Mouse (Mus musculus) stomach, embryonic 16.5 days (tissue): Measurements from ENCODE around the gene Nckipsd. TPM values are rescaled to one million over a fixed set of nuclear protein-coding genes. Genes with fewer than 3 reads are reported as not detected.
A peak's percentile ranks its signal among the peaks of the same experiment; 100 is the strongest.

Source experiments
- ATAC-seq: fragments of 200-750 bp; cut with Nextera tagmentation; 2 replicates; pipeline ENCODE4 v1.8.0; 2017; ENCODE audit warnings: moderate number of reproducible peaks, moderate TSS enrichment; ENCODE audit not compliant: insufficient read depth, low FRiP score
- H3K27ac ChIP-seq: fragments of 300-500 bp; sonication (generic); 2 replicates; pipeline ENCODE4 v1.5.1; 2014; ENCODE audit warnings: low read length
- H3K27me3 ChIP-seq: fragments of 300-500 bp; sonication (generic); 2 replicates; pipeline ENCODE4 v1.6.1; 2014; ENCODE audit warnings: low read length, control low read depth, mixed read lengths; ENCODE audit not compliant: control insufficient read depth, insufficient read depth
- H3K36me3 ChIP-seq: fragments of 300-500 bp; sonication (generic); 2 replicates; pipeline ENCODE4 v1.6.1; 2014; ENCODE audit warnings: low read length; ENCODE audit not compliant: control insufficient read depth, insufficient read depth
- H3K4me1 ChIP-seq: fragments of 300-500 bp; sonication (generic); 2 replicates; pipeline ENCODE4 v1.6.1; 2014; ENCODE audit warnings: low read length, control low read depth, mixed read lengths; ENCODE audit not compliant: control insufficient read depth, insufficient read depth
- H3K4me2 ChIP-seq: fragments of 300-500 bp; sonication (generic); 2 replicates; pipeline ENCODE4 v1.6.1; 2014; ENCODE audit warnings: low read depth, low read length, mixed read lengths
- H3K4me3 ChIP-seq: fragments of 300-500 bp; sonication (generic); replicated peaks from 2 replicates; pipeline ENCODE4 v1.5.1; 2014; ENCODE audit warnings: mild to moderate bottlenecking, low read length
- H3K9ac ChIP-seq: fragments of 300-500 bp; sonication (generic); 2 replicates; pipeline ENCODE4 v1.6.1; 2014; ENCODE audit warnings: low read length
- H3K9me3 ChIP-seq: fragments of 300-500 bp; sonication (generic); replicated peaks from 2 replicates; pipeline ENCODE4 v1.6.1; 2016; ENCODE audit warnings: low read length, control low read depth; ENCODE audit not compliant: control insufficient read depth
- WGBS: fragments of 180-500 bp; shearing (Covaris S2); extraction: QIAGEN DNeasy Blood & Tissue Kit; methylation state at CpG from one replicate; pipeline ENCODE4 v1.1.7; 2014; 5-methylcytosine and 5-hydroxymethylcytosine counted together
- polyA plus RNA-seq: library from polyadenylated mRNA; unstranded; fragments of >200 nt; fragmentation: Nextera tagmentation; extraction: Ambion mirVana; gene quantifications from 2 replicates; pipeline ENCODE4 v1.2.1, GENCODE M21; 2015

The Nckipsd gene
- polyA plus RNA-seq, 1 experiment from 2014 or later = 13.7 TPM

- Histone ChIP-seq H3K9me3 (no peaks in the 10 kb centered on the region), H3K4me3 (peak overlapping the region; percentile 95), H3K27ac (peak overlapping the region; percentile 69), H3K4me2 (peak overlapping the region; percentile 87), H3K4me1 (peaks cover 27% of the 10 kb centered on the region), H3K36me3 (no peaks in the 10 kb centered on the region), H3K9ac (peak overlapping the region; percentile 99), H3K27me3 (no peaks in the 10 kb centered on the region)
- ATAC-seq = no peak
- WGBS = 22% methylated on average over 9 of the region's 9 CpGs
Observed at GRCm38 (mm10) chr9:108782836-108783547, 25.2 kb upstream of the Nckipsd start.

- H3K9ac ChIP-seq = peak within 1 kb of the TSS; percentile 99
- no peaks in the 10 kb centered on the region for H3K27me3 ChIP-seq
- peak within 1 kb of the TSS; percentile 88 for H3K27ac ChIP-seq
- peak within 1 kb of the TSS; percentile 87 for H3K4me2 ChIP-seq
- peak within 1 kb of the TSS; percentile 95 for H3K4me3 ChIP-seq
- no peaks in the 10 kb centered on the region for H3K9me3 ChIP-seq
- peak; percentile 99 for ATAC-seq
- WGBS = under 1% methylated on average over 56 of the region's 56 CpGs
- peaks cover 29% of the 10 kb centered on the region for H3K4me1 ChIP-seq
- no peaks in the 10 kb centered on the region for H3K36me3 ChIP-seq
Observed at GRCm38 (mm10) chr9:108783548-108784463, 24.4 kb upstream of the Nckipsd start, which contains the start of gene Ip6k2. Ip6k2 (plus strand) TSS chr9:108783796.

- Histone ChIP-seq H3K4me2 (peak overlapping the region; percentile 87), H3K4me1 (peaks cover 29% of the 10 kb centered on the region), H3K27me3 (no peaks in the 10 kb centered on the region), H3K27ac (no peak overlapping the region), H3K9ac (0 out of 2 replicates have a peak overlapping the region, but pooled peaks have one; percentile 20), H3K36me3 (no peaks in the 10 kb centered on the region), H3K9me3 (no peaks in the 10 kb centered on the region), H3K4me3 (peak overlapping the region; percentile 95)
- ATAC-seq = no peak
Observed at GRCm38 (mm10) chr9:108785416-108785815, 22.8 kb upstream of the Nckipsd start.

GRCm38 (mm10) chr9:108786494-108786893 is 21.7 kb upstream of the Nckipsd start:
- Histone ChIP-seq H3K27ac (no peak overlapping the region), H3K4me2 (no peak overlapping the region), H3K9me3 (no peaks in the 10 kb centered on the region), H3K27me3 (no peaks in the 10 kb centered on the region), H3K4me3 (no peak overlapping the region), H3K4me1 (peaks cover 36% of the 10 kb centered on the region), H3K9ac (no peak overlapping the region), H3K36me3 (no peaks in the 10 kb centered on the region)
- WGBS = 85% methylated on average over 1 of the region's 1 CpGs
- no peak for ATAC-seq

GRCm38 (mm10) chr9:108787080-108787479 is 21.1 kb upstream of the Nckipsd start:
- H3K27me3 ChIP-seq = no peaks in the 10 kb centered on the region
- no peak overlapping the region for H3K27ac ChIP-seq
- H3K4me2 ChIP-seq = no peak overlapping the region
- no peak for ATAC-seq
- peaks cover 42% of the 10 kb centered on the region for H3K4me1 ChIP-seq
- 84% methylated on average over 2 of the region's 2 CpGs for WGBS
- H3K9ac ChIP-seq = no peak overlapping the region
- no peaks in the 10 kb centered on the region for H3K9me3 ChIP-seq
- no peaks in the 10 kb centered on the region for H3K36me3 ChIP-seq
- H3K4me3 ChIP-seq = no peak overlapping the region

GRCm38 (mm10) chr9:108788713-108789112 is 19.5 kb upstream of the Nckipsd start:
- H3K4me3 ChIP-seq = no peak overlapping the region
- H3K27me3 ChIP-seq = no peaks in the 10 kb centered on the region
- H3K27ac ChIP-seq = no peak overlapping the region
- H3K9me3 ChIP-seq = no peaks in the 10 kb centered on the region
- H3K4me2 ChIP-seq = no peak overlapping the region
- H3K4me1 ChIP-seq = peaks cover 39% of the 10 kb centered on the region
- ATAC-seq = no peak
- H3K36me3 ChIP-seq = no peaks in the 10 kb centered on the region
- WGBS = 53% methylated on average over 3 of the region's 3 CpGs
- H3K9ac ChIP-seq = 0 out of 2 replicates have a peak overlapping the region, but pooled peaks have one; percentile 3

- Histone ChIP-seq H3K36me3 (peaks cover 9% of the 10 kb centered on the region), H3K9ac (no peak overlapping the region), H3K4me1 (peaks cover 47% of the 10 kb centered on the region), H3K4me3 (no peak overlapping the region), H3K27me3 (no peaks in the 10 kb centered on the region), H3K9me3 (no peaks in the 10 kb centered on the region), H3K27ac (no peak overlapping the region), H3K4me2 (no peak overlapping the region)
- no peak for ATAC-seq
- WGBS = 72% methylated on average over 1 of the region's 1 CpGs
Observed at GRCm38 (mm10) chr9:108792307-108792706, 15.9 kb upstream of the Nckipsd start.

GRCm38 (mm10) chr9:108792730-108793129 is 15.4 kb upstream of the Nckipsd start:
- ATAC-seq = no peak
- Histone ChIP-seq H3K36me3 (peaks cover 13% of the 10 kb centered on the region), H3K27me3 (no peaks in the 10 kb centered on the region), H3K9me3 (no peaks in the 10 kb centered on the region), H3K27ac (no peak overlapping the region), H3K4me3 (no peak overlapping the region), H3K4me1 (peaks cover 44% of the 10 kb centered on the region), H3K9ac (no peak overlapping the region), H3K4me2 (no peak overlapping the region)
- 48% methylated on average over 3 of the region's 3 CpGs for WGBS

- peak overlapping the region; percentile 46; the same call in 1 of the 2 replicates for H3K27ac ChIP-seq
Observed at GRCm38 (mm10) chr9:108795281-108795680, 12.9 kb upstream of the Nckipsd start.

More at GRCm38 (mm10) chr9:108795281-108795680, 12.9 kb upstream of the Nckipsd start:
- H3K9me3 ChIP-seq = no peaks in the 10 kb centered on the region
- H3K4me3 ChIP-seq = no peak overlapping the region
- peak overlapping the region; percentile 40; the same call in 1 of the 2 replicates for H3K4me2 ChIP-seq
- ATAC-seq = no peak
- 45% methylated on average over 2 of the region's 2 CpGs for whole genome bisulfite sequencing
- H3K36me3 ChIP-seq = peaks cover 24% of the 10 kb centered on the region
- peaks cover 42% of the 10 kb centered on the region for H3K4me1 ChIP-seq
- no peaks in the 10 kb centered on the region for H3K27me3 ChIP-seq
- H3K9ac ChIP-seq = no peak overlapping the region
